Mouse (Mus musculus): ENCODE results near the gene Unc93a.
"Not testable (repeated sequence)": the region's sequence is repeated elsewhere in the genome, so short reads cannot be mapped to it uniquely, and the experiment has no call there.

Unc93a gene

DNA sequence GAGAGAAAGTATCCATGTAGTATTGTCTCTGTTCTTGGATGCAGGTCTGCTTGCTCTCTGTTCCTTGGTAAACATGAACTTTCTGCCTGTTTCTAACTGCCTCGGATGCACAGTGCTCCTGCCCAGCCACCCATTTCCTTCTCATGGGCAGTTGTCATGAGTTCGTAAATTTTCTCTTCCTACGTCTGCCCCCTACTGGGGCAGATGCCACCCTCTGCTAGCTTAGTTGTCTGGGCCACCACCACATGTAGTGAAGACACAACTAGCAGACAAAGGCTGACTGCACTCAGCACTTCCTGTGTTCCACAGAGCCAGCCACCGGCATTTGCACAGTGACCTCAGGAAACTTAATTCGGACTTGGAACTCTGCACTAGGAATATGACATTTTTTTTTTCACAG lies 62.4 kb downstream of the Unc93a start:
- not testable (repeated sequence) for DNase-seq (ENCODE audit: low spot score in 2 of 2)

DNA sequence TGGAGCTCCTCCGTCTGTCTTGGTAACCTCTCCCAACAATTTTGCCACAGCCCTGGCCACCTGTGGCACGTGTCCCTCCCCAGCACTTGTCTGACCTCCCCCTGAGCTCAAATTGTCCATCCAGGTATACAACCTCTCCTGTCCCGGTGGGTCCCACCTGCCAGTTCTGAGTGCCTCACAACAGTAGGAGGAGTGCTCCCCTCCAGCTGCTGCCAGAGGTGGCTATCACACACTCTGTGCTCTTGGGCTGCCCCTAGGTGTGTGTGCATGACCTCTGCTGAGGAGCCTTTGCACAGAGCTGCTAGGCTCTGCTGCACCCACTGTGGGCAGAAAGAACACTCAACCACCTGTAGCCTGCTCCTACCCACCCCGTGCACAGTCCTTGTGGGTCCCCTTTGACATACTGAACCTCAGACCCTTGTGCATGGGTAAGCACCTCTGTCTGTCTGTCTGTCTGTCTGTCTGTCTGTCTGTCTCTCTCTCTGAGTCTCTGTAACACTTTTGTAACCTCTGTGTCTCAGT lies 63.7 kb downstream of the Unc93a start:
- DNase-seq (ENCODE audit: low spot score in 2 of 2): not testable (repeated sequence)

GRCm38 (mm10) chr17:13062882-13063281 lies 68.7 kb downstream of the Unc93a start:
- DNase-seq (ENCODE audit: low spot score in 2 of 2): not testable (repeated sequence)

DNA sequence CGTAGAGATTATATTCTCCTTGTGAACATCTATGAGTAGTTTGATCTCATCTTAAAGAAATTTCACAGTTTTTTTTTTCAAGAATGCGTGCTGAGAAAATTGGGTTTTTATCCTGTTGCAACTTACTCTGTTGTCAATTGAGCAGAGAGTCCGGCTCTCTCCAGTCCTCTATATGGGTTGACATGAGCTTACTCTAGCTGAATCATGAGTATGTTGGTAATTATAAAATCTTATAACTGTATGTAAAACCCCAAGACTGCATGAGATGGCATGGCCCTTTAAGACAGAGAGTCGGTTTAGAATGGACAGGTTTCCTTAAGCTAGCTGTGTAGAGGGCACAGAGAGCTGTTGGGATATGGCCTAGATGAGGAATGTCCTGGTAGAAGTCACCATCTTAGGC lies 70.8 kb downstream of the Unc93a start, which contains the start of gene Tcp10b:
TSS of gene Tcp10b (plus strand) at position 301 of the 400 bp plus-strand sequence.
- DNase-seq (ENCODE audit: low spot score in 2 of 2): not testable (repeated sequence)

Data from right cerebral cortex, postnatal 10 days (tissue).